Mouse (Mus musculus): Measurements from ENCODE around the gene 4930442H23Rik.

GRCm38 (mm10) chr10:81190912-81191321 lies 7.3 kb upstream of the 4930442H23Rik start:
- TF ChIP-seq FLI1 (IDR thresholded peaks at IDR 0.05; ENCODE audit: low read length) = no peak
- no peak for TF ChIP-seq GATA1 (IDR thresholded peaks at IDR 0.05; ENCODE audit: borderline replicate concordance, low read length)

All from megakaryocyte, embryonic 14.5 days (primary cell).